Mouse (Mus musculus) WW6 (cell line): ENCODE results near the gene Cipc.

Experiments used
- DNase-seq: peaks from one replicate; pipeline ENCODE4 v3.0.0-alpha.2; 2013; ENCODE audit warnings: low read depth, low spot score

The Cipc gene

GRCm38 (mm10) chr12:86960791-86961335 is 14.0 kb downstream of the Cipc start:
- no peak for DNase-seq

GRCm38 (mm10) chr12:86961589-86962344 is 14.9 kb downstream of the Cipc start:
- DNase-seq = no peak

GRCm38 (mm10) chr12:86964278-86965057 is 17.6 kb downstream of the Cipc start:
- no peak for DNase-seq

- no peak for DNase-seq
These were observed 18.5 kb downstream of the Cipc start for GRCm38 (mm10) chr12:86965237-86965799.

- DNase-seq = no peak
These were observed 21.8 kb downstream of the Cipc start for GRCm38 (mm10) chr12:86968468-86969219.

GRCm38 (mm10) chr12:86969220-86969601 is 22.4 kb downstream of the Cipc start:
- no peak for DNase-seq

GRCm38 (mm10) chr12:86971089-86971488 is 24.2 kb downstream of the Cipc start:
- no peak for DNase-seq

- DNase-seq = no peak
These were observed 26.4 kb downstream of the Cipc start for GRCm38 (mm10) chr12:86973216-86973615.

GRCm38 (mm10) chr12:86973706-86974105 is 26.9 kb downstream of the Cipc start:
- no peak for DNase-seq

- no peak for DNase-seq
These were observed 27.8 kb downstream of the Cipc start for GRCm38 (mm10) chr12:86974387-86975288.

- DNase-seq = no peak
These were observed 28.9 kb downstream of the Cipc start for GRCm38 (mm10) chr12:86975761-86976160.

GRCm38 (mm10) chr12:86976511-86977168 is 29.8 kb downstream of the Cipc start:
- DNase-seq = no peak

- no peak for DNase-seq
These were observed 31.0 kb downstream of the Cipc start for GRCm38 (mm10) chr12:86977833-86978232.

- DNase-seq = no peak
These were observed 34.3 kb downstream of the Cipc start for GRCm38 (mm10) chr12:86981180-86981579.

- no peak for DNase-seq
These were observed 36.8 kb downstream of the Cipc start for GRCm38 (mm10) chr12:86983470-86984193.

- no peak for DNase-seq
These were observed 37.3 kb downstream of the Cipc start for GRCm38 (mm10) chr12:86984194-86984555.

- DNase-seq = no peak
These were observed 39.7 kb downstream of the Cipc start for GRCm38 (mm10) chr12:86986562-86986961.

- no peak for DNase-seq
These were observed 41.4 kb downstream of the Cipc start for GRCm38 (mm10) chr12:86988227-86988626.

- no peak for DNase-seq
These were observed 42.5 kb downstream of the Cipc start for GRCm38 (mm10) chr12:86989378-86989777.
